Mouse (Mus musculus) liver, postnatal 0 days (tissue): ENCODE data around the gene Olfr857. TPM values are rescaled to one million over a fixed set of nuclear protein-coding genes. Genes with fewer than 3 reads are reported as not detected.
"Not testable (repeated sequence)": the region's sequence is repeated elsewhere in the genome, so short reads cannot be mapped to it uniquely, and the experiment has no call there.

Source experiments
- ATAC-seq: fragments of 200-750 bp; cut with Nextera tagmentation; 2 replicates; pipeline ENCODE4 v1.8.0; 2017; ENCODE audit warnings: mild to moderate bottlenecking, moderate library complexity
- DNase-seq: peaks from one replicate; pipeline ENCODE4 v3.0.0-alpha.2; 2016
- H3K27ac ChIP-seq: fragments of 300-500 bp; sonication (generic); 2 replicates; pipeline ENCODE4 v1.5.1; 2014; ENCODE audit warnings: antibody characterized with exemption, moderate library complexity, mild to moderate bottlenecking, low read depth
- H3K27me3 ChIP-seq: fragments of 300-500 bp; sonication (generic); 2 replicates; pipeline ENCODE4 v1.6.1; 2014; ENCODE audit warnings: low read length, control low read depth, mixed read lengths; ENCODE audit not compliant: insufficient read depth
- H3K36me3 ChIP-seq: fragments of 300-500 bp; sonication (generic); replicated peaks from 2 replicates; pipeline ENCODE4 v1.6.1; 2014; ENCODE audit warnings: mild to moderate bottlenecking, control low read depth, low read length, moderate library complexity, mixed read lengths; ENCODE audit not compliant: insufficient read depth
- H3K4me1 ChIP-seq: fragments of 300-500 bp; sonication (generic); 2 replicates; pipeline ENCODE4 v1.6.1; 2014; ENCODE audit warnings: antibody characterized with exemption, mild to moderate bottlenecking, control low read depth; ENCODE audit not compliant: insufficient read depth
- H3K4me2 ChIP-seq: fragments of 300-500 bp; sonication (generic); 2 replicates; pipeline ENCODE4 v1.6.1; 2014; ENCODE audit warnings: low read depth, mild to moderate bottlenecking, low read length, moderate library complexity, mixed read lengths
- H3K4me3 ChIP-seq: fragments of 300-500 bp; sonication (generic); 2 replicates; pipeline ENCODE4 v1.5.1; 2014; ENCODE audit warnings: low read depth, low read length
- H3K9ac ChIP-seq: fragments of 300-500 bp; sonication (generic); replicated peaks from 2 replicates; pipeline ENCODE4 v1.6.1; 2014; ENCODE audit warnings: mild to moderate bottlenecking, moderate library complexity
- H3K9me3 ChIP-seq: fragments of 300-500 bp; sonication (generic); 2 replicates; pipeline ENCODE4 v1.6.1; 2016; ENCODE audit warnings: mild to moderate bottlenecking, control low read depth, low read length, mixed read lengths
- CTCF ChIP-seq: sonication (generic); IDR thresholded peaks from 2 replicates; pipeline ENCODE4 v1.5.1; 2016; ENCODE audit warnings: antibody characterized with exemption, low read depth
- EP300 ChIP-seq: IDR thresholded peaks from 2 replicates; pipeline ENCODE4 v1.6.1; 2016; ENCODE audit warnings: antibody characterized with exemption, low read depth, mild to moderate bottlenecking
- WGBS: fragments of 180-500 bp; shearing (Covaris S2); extraction: QIAGEN DNeasy Blood & Tissue Kit; methylation state at CpG from one replicate; pipeline ENCODE4 v1.1.7; 2014; ENCODE audit not compliant: insufficient replicate concordance; 5-methylcytosine and 5-hydroxymethylcytosine counted together
- polyA plus RNA-seq: library from polyadenylated mRNA; unstranded; fragments of >200 nt; fragmentation: Nextera tagmentation; extraction: Ambion mirVana; gene quantifications from 2 replicates; pipeline ENCODE4 v1.2.1, GENCODE M21; 2015

Gene Olfr857
- not detected in 2 replicates for polyA plus RNA-seq

GRCm38 (mm10) chr9:19709133-19709532, at the start of gene Olfr857:
Gene Olfr857, plus strand, starts transcription at chr9:19709433.
- no peaks in the 10 kb centered on the region for H3K4me1 ChIP-seq
- TF ChIP-seq CTCF (no peak), EP300 (no peak)
- no peak within 1 kb of the TSS for H3K4me2 ChIP-seq
- no peaks in the 10 kb centered on the region for H3K27me3 ChIP-seq
- 0 out of 2 replicates have a peak, but pooled peaks cover 2% of the 10 kb centered on the region for H3K9me3 ChIP-seq
- WGBS: 78% methylated on average over 1 of the region's 1 CpGs
- no peak within 1 kb of the TSS for H3K4me3 ChIP-seq
- ATAC-seq (no peak), DNase-seq (no peak)
- H3K27ac ChIP-seq: no peak within 1 kb of the TSS
- no peak within 1 kb of the TSS for H3K9ac ChIP-seq
- H3K36me3 ChIP-seq: no peaks in the 10 kb centered on the region

- no peaks in the 10 kb centered on the region for H3K9me3 ChIP-seq
- no peak for ATAC-seq
- no peak overlapping the region for H3K4me3 ChIP-seq
- H3K9ac ChIP-seq: no peak overlapping the region
- no peak for DNase-seq
- H3K27me3 ChIP-seq: no peaks in the 10 kb centered on the region
- H3K36me3 ChIP-seq: no peaks in the 10 kb centered on the region
- H3K27ac ChIP-seq: no peak overlapping the region
- 71% methylated on average over 6 of the region's 6 CpGs for WGBS
- no peak overlapping the region for H3K4me2 ChIP-seq
- H3K4me1 ChIP-seq: no peaks in the 10 kb centered on the region
- no peak for TF ChIP-seq CTCF
- no peak for TF ChIP-seq EP300
Measured at GRCm38 (mm10) chr9:19690281-19690680, 19.0 kb upstream of the Olfr857 start.

DNA sequence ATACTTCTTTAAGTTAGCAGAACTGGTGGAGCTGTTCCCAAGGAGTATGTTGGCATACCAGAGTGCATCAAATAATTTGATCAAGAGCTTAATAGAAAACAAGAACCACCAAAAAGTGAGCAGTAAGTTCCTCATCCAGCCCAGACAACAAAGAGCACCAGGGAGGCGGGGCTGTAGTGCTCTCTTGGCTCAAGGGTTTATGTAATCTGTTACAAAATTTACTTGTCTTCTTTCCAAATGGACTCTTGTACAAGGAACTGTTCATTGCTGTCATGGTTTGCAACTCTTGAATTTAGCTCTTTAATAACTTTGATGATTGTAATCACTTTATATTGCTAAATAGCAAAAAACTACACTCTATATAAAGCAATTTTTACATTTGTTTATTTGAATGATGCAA, 17.8 kb upstream of the Olfr857 start:
- H3K4me1 ChIP-seq: no peaks in the 10 kb centered on the region
- no peaks in the 10 kb centered on the region for H3K36me3 ChIP-seq
- H3K4me2 ChIP-seq: no peak overlapping the region

GRCm38 (mm10) chr9:19692430-19692829, 16.8 kb upstream of the Olfr857 start:
- Histone ChIP-seq H3K4me2 (no peak overlapping the region), H3K27ac (no peak overlapping the region), H3K27me3 (no peaks in the 10 kb centered on the region), H3K9me3 (no peaks in the 10 kb centered on the region), H3K9ac (no peak overlapping the region), H3K36me3 (no peaks in the 10 kb centered on the region), H3K4me3 (no peak overlapping the region), H3K4me1 (no peaks in the 10 kb centered on the region)
- no peak for DNase-seq
- WGBS: 71% methylated on average over 2 of the region's 2 CpGs
- ATAC-seq: no peak
- TF ChIP-seq CTCF: no peak
- no peak for TF ChIP-seq EP300

More for the DNA sequence above, 17.8 kb upstream of the Olfr857 start:
- DNase-seq (no peak), ATAC-seq (no peak)
- WGBS: 77% methylated on average over 1 of the region's 1 CpGs
- no peaks in the 10 kb centered on the region for H3K9me3 ChIP-seq
- no peaks in the 10 kb centered on the region for H3K27me3 ChIP-seq
- no peak overlapping the region for H3K9ac ChIP-seq
- H3K4me3 ChIP-seq: no peak overlapping the region
- TF ChIP-seq EP300 (no peak), CTCF (no peak)
- no peak overlapping the region for H3K27ac ChIP-seq

DNA sequence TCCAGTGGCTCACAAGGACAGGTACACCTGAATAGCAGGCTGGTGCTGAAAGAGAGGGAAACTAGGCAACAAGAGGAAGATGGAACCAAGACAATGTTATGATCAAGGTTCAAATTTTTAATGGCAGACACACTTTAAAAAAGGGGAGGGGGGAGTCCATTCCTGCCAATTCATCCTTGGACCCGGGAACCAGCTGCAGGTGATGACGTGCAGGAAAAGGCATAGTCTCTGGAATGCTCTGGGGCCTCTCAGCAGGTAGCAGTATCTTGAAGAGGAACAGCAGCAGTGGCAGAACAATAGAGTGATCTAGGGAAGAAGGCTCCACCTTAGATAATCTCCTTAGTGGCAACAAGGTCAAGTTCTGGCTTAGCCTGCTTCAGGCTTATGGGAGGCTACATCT, 14.9 kb upstream of the Olfr857 start:
- not testable (repeated sequence) for H3K27ac ChIP-seq, H3K9ac ChIP-seq, ATAC-seq, H3K36me3 ChIP-seq, H3K4me3 ChIP-seq, DNase-seq, H3K4me2 ChIP-seq, H3K4me1 ChIP-seq, H3K27me3 ChIP-seq, H3K9me3 ChIP-seq
- WGBS: 43% methylated on average over 2 of the region's 2 CpGs

DNA sequence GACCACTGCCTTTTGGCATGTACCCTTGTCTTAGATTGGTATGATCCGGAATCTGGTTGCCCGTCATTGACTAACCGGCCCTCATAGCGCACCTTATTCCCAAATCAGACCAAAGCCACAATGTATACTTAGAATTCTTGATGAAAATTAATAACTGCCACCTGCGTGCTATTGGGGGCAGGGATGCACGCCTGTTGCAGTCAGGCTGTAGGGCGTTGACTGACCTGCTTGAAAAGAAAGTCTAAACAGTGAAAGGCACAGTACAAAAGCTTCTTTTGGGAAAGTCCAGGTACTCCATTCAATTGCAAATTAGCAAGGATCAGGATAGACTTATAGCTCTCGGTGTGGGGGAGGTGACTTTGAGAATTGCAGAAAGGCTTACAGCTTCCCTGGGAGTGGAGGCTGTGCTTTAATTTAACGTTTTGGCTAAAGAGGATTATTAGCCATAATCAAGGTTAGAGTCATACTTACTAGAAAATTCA, 14.3 kb upstream of the Olfr857 start:
- not testable (repeated sequence) for ATAC-seq, DNase-seq

DNA sequence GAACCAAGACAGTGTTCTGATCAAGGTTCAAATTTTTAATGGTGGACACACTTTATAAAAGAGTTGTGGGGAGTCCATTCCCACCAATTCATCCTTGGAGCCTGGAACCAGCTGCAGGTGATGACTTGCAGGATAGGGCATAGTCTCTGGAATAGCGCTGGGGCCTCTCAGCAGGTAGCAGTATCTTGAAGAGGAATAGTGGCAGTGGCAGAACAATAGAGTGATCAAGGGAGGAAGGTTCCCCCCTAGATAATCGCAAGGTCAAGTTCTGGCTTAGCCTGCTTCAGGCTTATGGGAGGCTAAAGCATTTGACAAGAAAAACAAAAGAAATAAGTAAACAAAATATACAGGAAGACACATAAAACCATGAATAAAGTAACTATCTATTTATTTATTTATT, 4.7 kb upstream of the Olfr857 start:
- H3K4me3 ChIP-seq, H3K4me1 ChIP-seq, H3K36me3 ChIP-seq, H3K9me3 ChIP-seq, DNase-seq, H3K27ac ChIP-seq, H3K9ac ChIP-seq, ATAC-seq, H3K27me3 ChIP-seq, H3K4me2 ChIP-seq: not testable (repeated sequence)
- WGBS: 53% methylated on average over 2 of the region's 2 CpGs

More for the DNA sequence above, 14.3 kb upstream of the Olfr857 start:
- not testable (repeated sequence) for H3K4me3 ChIP-seq, H3K36me3 ChIP-seq, H3K27ac ChIP-seq, H3K27me3 ChIP-seq, H3K9me3 ChIP-seq, H3K4me2 ChIP-seq, H3K4me1 ChIP-seq, H3K9ac ChIP-seq
- WGBS: 71% methylated on average over 9 of the region's 9 CpGs

Other genes with a start within 250 kb of the Olfr857 start
- gene Olfr850, start 231.2 kb upstream of the Olfr857 start, polyA plus RNA-seq: not detected in 2 replicates
- not detected in 2 replicates for gene Olfr851, start 216.1 kb upstream of the Olfr857 start, polyA plus RNA-seq
- gene Olfr853, start 168.4 kb upstream of the Olfr857 start, polyA plus RNA-seq: not detected in 2 replicates
- gene Olfr854, start 142.1 kb upstream of the Olfr857 start, polyA plus RNA-seq: not detected in 2 replicates
- not detected in 2 replicates for gene Olfr855, start 126.8 kb upstream of the Olfr857 start, polyA plus RNA-seq
- gene Zfp317, start 87.3 kb upstream of the Olfr857 start, polyA plus RNA-seq: 4.1 TPM in 2 replicates
- not detected in 2 replicates for gene Olfr58, start 70.8 kb downstream of the Olfr857 start, polyA plus RNA-seq
- not detected in 2 replicates for gene Olfr859, start 95.5 kb downstream of the Olfr857 start, polyA plus RNA-seq
- gene Olfr860, start 140.3 kb downstream of the Olfr857 start, polyA plus RNA-seq: not detected in 2 replicates
- gene Olfr862, start 178.6 kb downstream of the Olfr857 start, polyA plus RNA-seq: not detected in 2 replicates
- 0.23 and 0.26 TPM in 2 replicates for gene Olfr77, start 207.4 kb downstream of the Olfr857 start, polyA plus RNA-seq